Mouse (Mus musculus) liver, embryonic 14.5 days (tissue): ENCODE results near the gene Thg1l. TPM values are rescaled to one million over a fixed set of nuclear protein-coding genes. Genes with fewer than 3 reads are reported as not detected.
A peak's percentile ranks its signal among the peaks of the same experiment; 100 is the strongest.

Experiments used
- ATAC-seq: fragments of 200-750 bp; cut with Nextera tagmentation; 2 replicates; pipeline ENCODE4 v1.8.0; 2017; ENCODE audit warnings: moderate number of reproducible peaks, mild to moderate bottlenecking, moderate library complexity; ENCODE audit not compliant: insufficient read depth
- DNase-seq, 3 experiments: peaks; one replicate each; pipeline ENCODE4 v3.0.0-alpha.2; 2012 to 2013; ENCODE audit warnings: low read depth in 3 of 3, low spot score in 3 of 3
- H3K27ac ChIP-seq: fragments of 300-500 bp; sonication (generic); 2 replicates; pipeline ENCODE4 v1.5.1; 2014; ENCODE audit warnings: moderate library complexity, mild to moderate bottlenecking, control low read depth, inconsistent platforms
- H3K27me3 ChIP-seq: fragments of 300-500 bp; sonication (generic); 2 replicates; pipeline ENCODE4 v1.6.1; 2014; ENCODE audit warnings: mild to moderate bottlenecking, low read length, moderate library complexity; ENCODE audit not compliant: control insufficient read depth, insufficient read depth
- H3K36me3 ChIP-seq: fragments of 300-500 bp; sonication (generic); replicated peaks from 2 replicates; pipeline ENCODE4 v1.6.1; 2014; ENCODE audit warnings: low read depth; ENCODE audit not compliant: control insufficient read depth, insufficient read depth
- H3K4me1 ChIP-seq, 2 experiments: fragments of 200-500 bp in 1 of 2; fragments of 300-500 bp in 1 of 2; sonication (generic) in 1 of 2; replicated peaks; 2 replicates each; pipeline ENCODE4 v1.6.1; 2012 to 2014; ENCODE audit warnings: antibody characterized with exemption in 1 of 2, inconsistent platforms in 1 of 2, low read length in 1 of 2; ENCODE audit not compliant: control insufficient read depth in 2 of 2, insufficient read depth in 2 of 2
- H3K4me2 ChIP-seq: fragments of 300-500 bp; sonication (generic); 2 replicates; pipeline ENCODE4 v1.6.1; 2014; ENCODE audit warnings: low read depth, mild to moderate bottlenecking, control low read depth, moderate library complexity
- H3K4me3 ChIP-seq, 2 experiments: fragments of 200-500 bp in 1 of 2; fragments of 300-500 bp in 1 of 2; sonication (generic) in 1 of 2; 2 replicates each; pipeline ENCODE4 v1.5.1; 2012 to 2014; ENCODE audit warnings: low read depth in 2 of 2, low read length in 2 of 2, mild to moderate bottlenecking in 2 of 2, control low read depth in 1 of 2, inconsistent platforms in 1 of 2, moderate library complexity in 1 of 2; ENCODE audit not compliant: insufficient read depth in 1 of 2
- H3K9ac ChIP-seq: fragments of 300-500 bp; sonication (generic); replicated peaks from 2 replicates; pipeline ENCODE4 v1.6.1; 2014; ENCODE audit warnings: mild to moderate bottlenecking, control low read depth, moderate library complexity
- H3K9me3 ChIP-seq: fragments of 300-500 bp; sonication (generic); 2 replicates; pipeline ENCODE4 v1.6.1; 2016; ENCODE audit warnings: low read length, mixed read lengths; ENCODE audit not compliant: control insufficient read depth
- CTCF ChIP-seq: IDR thresholded peaks from 2 replicates; pipeline ENCODE4 v1.5.1; 2016; ENCODE audit warnings: antibody characterized with exemption, low read depth, control low read depth
- EP300 ChIP-seq: IDR thresholded peaks from 2 replicates; pipeline ENCODE4 v1.6.1; 2016; ENCODE audit warnings: antibody characterized with exemption, low read depth
- WGBS: fragments of 180-500 bp; shearing (Covaris S2); extraction: QIAGEN DNeasy Blood & Tissue Kit; methylation state at CpG from one replicate; pipeline ENCODE4 v1.1.7; 2014; ENCODE audit not compliant: insufficient replicate concordance; 5-methylcytosine and 5-hydroxymethylcytosine counted together
- polyA plus RNA-seq, 2 experiments: library from polyadenylated mRNA; depleted of rRNA in 1 of 2; stranded (reverse) in 1 of 2; unstranded in 1 of 2; fragments of >200 nt; fragmentation: Nextera tagmentation in 1 of 2; extraction: Ambion mirVana in 1 of 2; gene quantifications; 2 replicates each; pipeline versions ENCODE4 v1.2.1 to v1.2.3; 2012 to 2014

Thg1l gene
- polyA plus RNA-seq, 2 experiments, result 6.3 to 8.7 TPM

DNA sequence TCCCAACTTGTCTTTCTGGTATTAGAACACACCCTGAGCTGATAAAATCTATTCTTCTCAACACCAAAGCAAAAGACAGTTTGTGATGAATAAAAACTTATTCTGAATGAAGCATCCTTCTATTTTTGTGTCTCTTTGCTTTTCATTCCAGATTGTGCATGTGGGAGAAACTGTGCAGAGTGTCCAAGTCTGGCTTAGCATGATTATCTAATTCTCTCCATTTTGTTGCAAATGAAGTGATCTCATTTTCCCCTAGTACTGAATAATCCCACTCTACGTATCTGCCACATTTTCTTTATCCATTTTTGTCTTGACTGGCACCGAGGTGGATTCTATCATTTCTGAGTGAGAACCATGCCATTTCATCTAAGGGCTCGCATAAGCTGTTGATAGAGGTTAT is 20.8 kb upstream of the Thg1l start:
- Histone ChIP-seq H3K27ac (no peak overlapping the region), H3K4me2 (no peak overlapping the region), H3K36me3 (no peaks in the 10 kb centered on the region), H3K27me3 (peaks cover 20% of the 10 kb centered on the region), H3K9ac (no peak overlapping the region), H3K9me3 (peaks cover 2% of the 10 kb centered on the region), H3K4me3 (no peak overlapping the region), H3K4me1 (no peaks in the 10 kb centered on the region)
- ATAC-seq, result no peak
- no peak for TF ChIP-seq CTCF
- no peak for TF ChIP-seq EP300
- WGBS, result 61% methylated on average over 3 of the region's 3 CpGs
- no peak for DNase-seq

GRCm38 (mm10) chr11:45974466-45974865 is 19.2 kb upstream of the Thg1l start:
- no peak overlapping the region for H3K9ac ChIP-seq
- no peaks in the 10 kb centered on the region for H3K4me1 ChIP-seq
- H3K27ac ChIP-seq, result no peak overlapping the region
- ATAC-seq (no peak), DNase-seq (no peak)
- peaks cover 6% of the 10 kb centered on the region for H3K27me3 ChIP-seq
- H3K36me3 ChIP-seq, result no peaks in the 10 kb centered on the region
- H3K9me3 ChIP-seq, result no peaks in the 10 kb centered on the region
- no peak overlapping the region for H3K4me3 ChIP-seq
- WGBS, result 67% methylated on average over 8 of the region's 8 CpGs
- TF ChIP-seq CTCF (no peak), EP300 (no peak)
- no peak overlapping the region for H3K4me2 ChIP-seq

- TF ChIP-seq EP300 (no peak), CTCF (no peak)
- 58% methylated on average over 5 of the region's 5 CpGs for WGBS
- ATAC-seq (no peak), DNase-seq (no peak)
- Histone ChIP-seq H3K4me1 (no peaks in the 10 kb centered on the region), H3K4me2 (no peak overlapping the region), H3K27ac (no peak overlapping the region), H3K9ac (no peak overlapping the region), H3K27me3 (no peaks in the 10 kb centered on the region), H3K9me3 (no peaks in the 10 kb centered on the region), H3K36me3 (no peaks in the 10 kb centered on the region), H3K4me3 (no peak overlapping the region)
These were observed 18.3 kb upstream of the Thg1l start for GRCm38 (mm10) chr11:45973635-45974034.

DNA sequence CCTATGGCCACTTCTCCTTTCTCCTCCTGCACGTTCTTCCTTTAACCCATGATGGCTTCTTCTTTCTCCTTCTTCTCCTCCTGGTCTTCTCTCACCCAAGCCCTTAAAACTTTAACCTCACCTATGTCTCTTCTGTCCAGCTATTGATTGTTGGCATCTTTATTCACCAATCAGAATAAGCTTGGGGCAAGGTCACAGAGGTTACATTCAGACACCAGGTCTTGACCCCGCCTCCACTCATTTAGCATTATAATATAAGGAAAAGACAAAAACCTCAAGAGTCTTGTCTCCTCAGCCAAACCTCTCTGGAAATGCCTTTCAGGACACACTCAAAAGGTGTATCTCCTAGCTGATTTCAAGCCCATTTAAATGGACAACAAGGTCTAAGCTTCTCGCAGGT is 13.2 kb upstream of the Thg1l start:
- H3K4me1 ChIP-seq, result no peaks in the 10 kb centered on the region
- no peaks in the 10 kb centered on the region for H3K9me3 ChIP-seq
- H3K27me3 ChIP-seq, result no peaks in the 10 kb centered on the region
- H3K27ac ChIP-seq, result no peak overlapping the region
- 55% methylated on average over 3 of the region's 3 CpGs for WGBS
- TF ChIP-seq EP300, result no peak
- TF ChIP-seq CTCF, result no peak
- H3K9ac ChIP-seq, result no peak overlapping the region
- H3K36me3 ChIP-seq, result no peaks in the 10 kb centered on the region
- no peak overlapping the region for H3K4me3 ChIP-seq
- no peak overlapping the region for H3K4me2 ChIP-seq
- ATAC-seq, result no peak
- no peak for DNase-seq

DNA sequence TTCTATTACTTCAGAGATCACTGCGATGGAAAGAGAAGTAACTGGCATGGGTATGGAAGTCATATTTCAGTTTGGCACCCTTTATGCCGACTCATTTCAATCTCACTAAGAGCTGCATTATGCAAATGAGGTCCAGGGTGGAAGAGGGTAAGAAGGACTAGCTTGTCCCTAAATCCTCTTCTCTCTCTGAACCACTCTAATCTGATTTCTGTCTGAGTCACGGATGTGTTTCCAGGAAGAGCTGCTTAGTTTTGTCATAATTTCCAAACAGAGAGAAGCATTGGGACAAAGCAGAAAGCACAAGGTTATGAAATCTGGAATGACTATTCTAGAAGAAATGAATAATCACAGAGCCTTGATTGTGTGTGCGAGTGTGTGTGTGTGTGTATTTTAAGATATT is 11.6 kb upstream of the Thg1l start:
- Histone ChIP-seq H3K9ac (no peak overlapping the region), H3K27me3 (no peaks in the 10 kb centered on the region), H3K9me3 (no peaks in the 10 kb centered on the region), H3K27ac (no peak overlapping the region), H3K36me3 (no peaks in the 10 kb centered on the region), H3K4me1 (no peaks in the 10 kb centered on the region), H3K4me3 (no peak overlapping the region), H3K4me2 (no peak overlapping the region)
- DNase-seq (no peak), ATAC-seq (no peak)
- no peak for TF ChIP-seq CTCF
- no peak for TF ChIP-seq EP300
- 56% methylated on average over 4 of the region's 4 CpGs for WGBS

DNA sequence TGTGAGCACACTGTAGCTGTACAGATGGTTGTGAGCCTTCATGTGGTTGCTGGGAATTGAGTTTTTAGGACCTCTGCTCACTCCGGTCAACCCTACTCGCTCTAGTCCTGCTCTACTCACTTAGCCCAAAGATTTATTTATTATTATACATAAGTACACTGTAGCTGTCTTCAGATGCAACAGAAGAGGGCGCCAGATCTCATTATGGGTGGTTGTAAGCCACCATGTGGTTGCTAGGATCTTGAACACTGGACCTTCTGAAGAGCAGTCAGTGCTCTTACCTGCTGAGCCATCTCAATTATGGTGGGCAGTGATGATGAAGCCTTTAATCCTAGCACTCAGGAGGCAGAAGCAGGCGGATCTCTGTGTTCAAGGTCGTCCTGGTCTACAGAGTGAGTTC is 4.7 kb upstream of the Thg1l start:
- ATAC-seq (no peak), DNase-seq (no peak)
- Histone ChIP-seq H3K36me3 (no peaks in the 10 kb centered on the region), H3K27me3 (no peaks in the 10 kb centered on the region), H3K4me1 (no peaks in the 10 kb centered on the region), H3K9me3 (no peaks in the 10 kb centered on the region), H3K9ac (no peak overlapping the region), H3K4me3 (no peak overlapping the region), H3K4me2 (no peak overlapping the region), H3K27ac (no peak overlapping the region)
- 67% methylated on average over 5 of the region's 5 CpGs for WGBS
- TF ChIP-seq EP300, result no peak
- TF ChIP-seq CTCF, result peak; percentile 52
